Mouse (Mus musculus) stomach, postnatal 0 days (tissue): Measurements from ENCODE around the gene Xlr5a. TPM values are rescaled to one million over a fixed set of nuclear protein-coding genes. Genes with fewer than 3 reads are reported as not detected.
A peak's percentile ranks its signal among the peaks of the same experiment; 100 is the strongest.
"Not testable (repeated sequence)": the region's sequence is repeated elsewhere in the genome, so short reads cannot be mapped to it uniquely, and the experiment has no call there.

Experiments
- ATAC-seq: fragments of 200-750 bp; cut with Nextera tagmentation; 2 replicates; pipeline ENCODE4 v1.8.0; 2017; ENCODE audit not compliant: low FRiP score, low TSS enrichment
- DNase-seq: peaks from one replicate; pipeline ENCODE4 v3.0.0-alpha.2; 2016; ENCODE audit warnings: low spot score
- H3K27ac ChIP-seq: fragments of 300-500 bp; sonication (generic); replicated peaks from 2 replicates; pipeline ENCODE4 v1.5.1; 2014; ENCODE audit warnings: mild to moderate bottlenecking, control low read depth
- H3K27me3 ChIP-seq: fragments of 300-500 bp; sonication (generic); 2 replicates; pipeline ENCODE4 v1.6.1; 2014; ENCODE audit warnings: low read length; ENCODE audit not compliant: control insufficient read depth, insufficient read depth
- H3K36me3 ChIP-seq: fragments of 300-500 bp; sonication (generic); 2 replicates; pipeline ENCODE4 v1.6.1; 2014; ENCODE audit warnings: low read length, mixed read lengths; ENCODE audit not compliant: control insufficient read depth, insufficient read depth
- H3K4me1 ChIP-seq: fragments of 300-500 bp; sonication (generic); replicated peaks from 2 replicates; pipeline ENCODE4 v1.6.1; 2014; ENCODE audit warnings: antibody characterized with exemption; ENCODE audit not compliant: control insufficient read depth, insufficient read depth
- H3K4me2 ChIP-seq: fragments of 300-500 bp; sonication (generic); replicated peaks from 2 replicates; pipeline ENCODE4 v1.6.1; 2014; ENCODE audit warnings: low read depth, mild to moderate bottlenecking, control low read depth, moderate library complexity
- H3K4me3 ChIP-seq: fragments of 300-500 bp; sonication (generic); 2 replicates; pipeline ENCODE4 v1.5.1; 2014; ENCODE audit warnings: low read depth, low read length, control low read depth
- H3K9ac ChIP-seq: fragments of 300-500 bp; sonication (generic); 2 replicates; pipeline ENCODE4 v1.6.1; 2014; ENCODE audit warnings: mild to moderate bottlenecking, low read length, control low read depth, mixed read lengths
- H3K9me3 ChIP-seq: fragments of 300-500 bp; sonication (generic); 2 replicates; pipeline ENCODE4 v1.6.1; 2016; ENCODE audit warnings: low read length; ENCODE audit not compliant: control insufficient read depth
- CTCF ChIP-seq: IDR thresholded peaks from 2 replicates; pipeline ENCODE4 v1.5.1; 2016; ENCODE audit warnings: antibody characterized with exemption, low read depth, mild to moderate bottlenecking, moderate library complexity
- EP300 ChIP-seq: optimal IDR thresholded peaks from 2 replicates; pipeline ENCODE3; 2016; ENCODE audit warnings: antibody characterized with exemption
- WGBS: fragments of 180-500 bp; shearing (Covaris S2); extraction: QIAGEN DNeasy Blood & Tissue Kit; methylation state at CpG from one replicate; pipeline ENCODE4 v1.1.7; 2014; 5-methylcytosine and 5-hydroxymethylcytosine counted together
- polyA plus RNA-seq: library from polyadenylated mRNA; unstranded; fragments of >200 nt; fragmentation: Nextera tagmentation; extraction: Ambion mirVana; gene quantifications from 2 replicates; pipeline ENCODE4 v1.2.1, GENCODE M21; 2015

Gene Xlr5a
- polyA plus RNA-seq, 1 experiment from 2014 or later: not detected

- 63% methylated on average over 2 of the region's 2 CpGs for WGBS
- H3K4me2 ChIP-seq: no peak overlapping the region
- H3K9me3 ChIP-seq: no peaks in the 10 kb centered on the region
- DNase-seq (no peak), ATAC-seq (no peak)
- no peaks in the 10 kb centered on the region for H3K27me3 ChIP-seq
- no peaks in the 10 kb centered on the region for H3K36me3 ChIP-seq
- no peak overlapping the region for H3K27ac ChIP-seq
- H3K9ac ChIP-seq: no peak overlapping the region
- H3K4me1 ChIP-seq: no peaks in the 10 kb centered on the region
- no peak overlapping the region for H3K4me3 ChIP-seq
- TF ChIP-seq CTCF (no peak), EP300 (no peak)
Observed at GRCm38 (mm10) chrX:73327215-73327614, 34.4 kb upstream of the Xlr5a start.

GRCm38 (mm10) chrX:73321029-73321428, 28.3 kb upstream of the Xlr5a start:
- H3K9me3 ChIP-seq: no peaks in the 10 kb centered on the region
- H3K4me3 ChIP-seq: no peak overlapping the region
- H3K36me3 ChIP-seq: no peaks in the 10 kb centered on the region
- DNase-seq: no peak
- no peak overlapping the region for H3K27ac ChIP-seq
- no peak overlapping the region for H3K4me2 ChIP-seq
- no peak overlapping the region for H3K9ac ChIP-seq
- no peaks in the 10 kb centered on the region for H3K4me1 ChIP-seq
- ATAC-seq: no peak
- H3K27me3 ChIP-seq: no peaks in the 10 kb centered on the region
- WGBS: 51% methylated on average over 3 of the region's 3 CpGs
- TF ChIP-seq EP300 (no peak), CTCF (no peak)

- WGBS: 30% methylated on average over 3 of the region's 3 CpGs
- Histone ChIP-seq H3K4me2 (no peak overlapping the region), H3K9me3 (no peaks in the 10 kb centered on the region), H3K9ac (no peak overlapping the region), H3K4me1 (no peaks in the 10 kb centered on the region), H3K27me3 (no peaks in the 10 kb centered on the region), H3K36me3 (no peaks in the 10 kb centered on the region), H3K4me3 (no peak overlapping the region), H3K27ac (no peak overlapping the region)
- DNase-seq (no peak), ATAC-seq (no peak)
- no peak for TF ChIP-seq EP300
- peak; percentile 71 for TF ChIP-seq CTCF
Observed at GRCm38 (mm10) chrX:73312522-73312921, 19.7 kb upstream of the Xlr5a start.

- H3K36me3 ChIP-seq, H3K27me3 ChIP-seq, H3K9me3 ChIP-seq, H3K4me3 ChIP-seq, DNase-seq, H3K4me1 ChIP-seq, H3K27ac ChIP-seq, H3K9ac ChIP-seq, H3K4me2 ChIP-seq, ATAC-seq: not testable (repeated sequence)
- WGBS: 52% methylated on average over 7 of the region's 10 CpGs
Observed at GRCm38 (mm10) chrX:73295745-73296144, 3.0 kb upstream of the Xlr5a start.

- not testable (repeated sequence) for ATAC-seq
- 88% methylated on average over 14 of the region's 14 CpGs for WGBS
Observed at GRCm38 (mm10) chrX:73265270-73265669, 27.5 kb downstream of the Xlr5a start, which contains the start of gene Xlr3c. Xlr3c (minus strand) TSS chrX:73265390.

GRCm38 (mm10) chrX:73262428-73262827, 30.3 kb downstream of the Xlr5a start:
- DNase-seq, H3K9ac ChIP-seq, H3K27ac ChIP-seq, H3K27me3 ChIP-seq, H3K4me2 ChIP-seq, ATAC-seq, H3K36me3 ChIP-seq, H3K4me1 ChIP-seq, H3K4me3 ChIP-seq, H3K9me3 ChIP-seq: not testable (repeated sequence)
- WGBS: 76% methylated on average over 1 of the region's 2 CpGs

More at GRCm38 (mm10) chrX:73265270-73265669, 27.5 kb downstream of the Xlr5a start, which contains the start of gene Xlr3c:
- not testable (repeated sequence) for H3K36me3 ChIP-seq, H3K9ac ChIP-seq, H3K4me2 ChIP-seq, DNase-seq, H3K27ac ChIP-seq, H3K27me3 ChIP-seq, H3K4me3 ChIP-seq, H3K9me3 ChIP-seq, H3K4me1 ChIP-seq

- not testable (repeated sequence) for H3K4me1 ChIP-seq, ATAC-seq, H3K36me3 ChIP-seq, H3K9me3 ChIP-seq, H3K27me3 ChIP-seq, H3K4me2 ChIP-seq, H3K9ac ChIP-seq, H3K4me3 ChIP-seq, DNase-seq, H3K27ac ChIP-seq
- WGBS: 87% methylated on average over 9 of the region's 14 CpGs
Observed at GRCm38 (mm10) chrX:73242821-73243325, 49.9 kb downstream of the Xlr5a start, which contains the start of gene Xlr4c. Xlr4c (minus strand) TSS chrX:73243130.
